Mouse (Mus musculus) stomach, embryonic 14.5 days (tissue): ENCODE measurements around the gene Slc8a1. TPM values are rescaled to one million over a fixed set of nuclear protein-coding genes. Genes with fewer than 3 reads are reported as not detected.

Experiments used
- ATAC-seq: fragments of 200-750 bp; cut with Nextera tagmentation; 2 replicates; pipeline ENCODE4 v1.8.0; 2017; ENCODE audit warnings: low read depth, moderate TSS enrichment; ENCODE audit not compliant: insufficient number of reproducible peaks, insufficient read depth, low FRiP score
- H3K27ac ChIP-seq: fragments of 300-500 bp; sonication (generic); 2 replicates; pipeline ENCODE4 v1.5.1; 2014; ENCODE audit warnings: mild to moderate bottlenecking, low read length, moderate library complexity, mixed read lengths
- H3K27me3 ChIP-seq: fragments of 300-500 bp; sonication (generic); 2 replicates; pipeline ENCODE4 v1.6.1; 2014; ENCODE audit warnings: low read length, control low read depth, mixed read lengths; ENCODE audit not compliant: control insufficient read depth, insufficient read depth
- H3K36me3 ChIP-seq: fragments of 300-500 bp; sonication (generic); 2 replicates; pipeline ENCODE4 v1.6.1; 2014; ENCODE audit warnings: mild to moderate bottlenecking, control low read depth, low read length, moderate library complexity, mixed read lengths; ENCODE audit not compliant: control insufficient read depth, insufficient read depth
- H3K4me1 ChIP-seq: fragments of 300-500 bp; sonication (generic); 2 replicates; pipeline ENCODE4 v1.6.1; 2014; ENCODE audit warnings: low read length, control low read depth, mixed read lengths; ENCODE audit not compliant: control insufficient read depth, insufficient read depth
- H3K4me2 ChIP-seq: fragments of 300-500 bp; sonication (generic); replicated peaks from 2 replicates; pipeline ENCODE4 v1.6.1; 2014; ENCODE audit warnings: low read depth, low read length, control low read depth
- H3K4me3 ChIP-seq: fragments of 300-500 bp; sonication (generic); 2 replicates; pipeline ENCODE4 v1.5.1; 2014; ENCODE audit warnings: low read depth, low read length, control low read depth
- H3K9ac ChIP-seq: fragments of 300-500 bp; sonication (generic); replicated peaks from 2 replicates; pipeline ENCODE4 v1.6.1; 2014; ENCODE audit warnings: low read depth, mild to moderate bottlenecking, control low read depth, low read length, moderate library complexity, mixed read lengths
- H3K9me3 ChIP-seq: fragments of 300-500 bp; sonication (generic); 2 replicates; pipeline ENCODE4 v1.6.1; 2016; ENCODE audit warnings: low read depth, low read length, control low read depth; ENCODE audit not compliant: control insufficient read depth
- WGBS: fragments of 180-500 bp; shearing (Covaris S2); extraction: QIAGEN DNeasy Blood & Tissue Kit; methylation state at CpG from one replicate; pipeline ENCODE4 v1.1.7; 2014; 5-methylcytosine and 5-hydroxymethylcytosine counted together
- polyA plus RNA-seq: library from polyadenylated mRNA; unstranded; fragments of >200 nt; fragmentation: Nextera tagmentation; extraction: Ambion mirVana; gene quantifications from 2 replicates; pipeline ENCODE4 v1.2.1, GENCODE M21; 2014

The Slc8a1 gene
- polyA plus RNA-seq, 1 experiment from 2014 or later, result 24.5 TPM

DNA sequence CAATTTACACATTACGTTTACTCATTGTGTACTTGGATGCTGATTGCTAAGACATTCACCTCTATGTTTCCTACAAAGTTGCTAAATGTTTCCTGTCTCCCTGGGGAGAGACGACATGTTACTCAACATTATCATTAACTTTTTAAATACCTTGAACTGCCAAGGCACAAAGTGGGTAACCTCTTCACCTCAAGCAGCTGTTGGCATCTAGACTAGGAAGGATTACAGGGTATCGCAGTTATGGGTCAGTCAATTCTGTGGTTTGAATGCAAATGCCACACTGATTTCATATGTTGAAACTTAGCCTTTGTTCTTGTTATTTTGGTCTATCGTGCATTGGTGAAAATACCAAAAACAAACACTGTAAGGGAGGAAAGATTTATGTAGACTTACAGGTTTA is 378.1 kb downstream of the Slc8a1 start:
- WGBS, result 68% methylated on average over 4 of the region's 4 CpGs
- Histone ChIP-seq H3K4me1 (no peaks in the 10 kb centered on the region), H3K27me3 (no peaks in the 10 kb centered on the region), H3K27ac (no peak overlapping the region), H3K4me2 (no peak overlapping the region), H3K36me3 (no peaks in the 10 kb centered on the region), H3K4me3 (no peak overlapping the region), H3K9ac (no peak overlapping the region), H3K9me3 (peaks cover 3% of the 10 kb centered on the region; the same call in 1 of the 2 replicates)
- ATAC-seq, result no peak

DNA sequence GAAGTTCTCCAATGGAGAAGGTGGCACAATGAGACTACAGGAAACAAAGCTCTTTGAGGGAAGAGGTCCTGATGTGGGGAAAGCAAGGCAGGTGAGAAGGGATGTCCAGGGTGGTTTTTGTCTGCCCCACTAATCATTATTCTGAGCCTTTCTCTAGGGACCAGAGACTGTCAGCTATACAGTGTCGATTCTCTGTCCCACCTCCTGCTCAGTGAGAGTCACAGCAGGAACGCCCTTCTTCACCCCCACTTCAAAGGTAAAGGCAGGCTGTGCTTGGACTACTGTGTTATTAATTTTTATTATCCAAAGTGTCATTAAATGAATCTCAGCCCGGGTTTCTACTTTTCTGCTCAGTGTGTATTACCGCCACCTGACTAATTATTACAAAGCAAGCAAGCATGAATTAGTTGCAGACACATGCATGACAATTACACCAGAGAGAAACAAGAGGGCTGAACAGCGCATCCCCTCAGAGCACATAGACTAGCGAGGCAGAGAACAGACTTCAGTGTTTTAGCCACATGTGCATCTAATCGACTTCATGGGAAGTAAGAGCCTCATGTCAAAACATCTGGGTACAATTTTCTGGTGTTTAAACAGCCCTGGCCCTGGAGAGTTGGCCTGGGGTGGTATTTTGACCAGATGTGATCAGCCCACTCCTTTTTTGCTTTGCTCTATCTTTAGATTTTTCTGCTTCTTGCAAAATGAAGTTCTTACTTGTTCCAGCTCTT is 402.0 kb downstream of the Slc8a1 start:
- no peak overlapping the region for H3K27ac ChIP-seq
- ATAC-seq, result no peak
- H3K9ac ChIP-seq, result no peak overlapping the region
- 70% methylated on average over 7 of the region's 7 CpGs for WGBS
- H3K4me1 ChIP-seq, result no peaks in the 10 kb centered on the region
- no peak overlapping the region for H3K4me2 ChIP-seq
- H3K36me3 ChIP-seq, result no peaks in the 10 kb centered on the region
- H3K4me3 ChIP-seq, result no peak overlapping the region
- no peaks in the 10 kb centered on the region for H3K9me3 ChIP-seq
- no peaks in the 10 kb centered on the region for H3K27me3 ChIP-seq

DNA sequence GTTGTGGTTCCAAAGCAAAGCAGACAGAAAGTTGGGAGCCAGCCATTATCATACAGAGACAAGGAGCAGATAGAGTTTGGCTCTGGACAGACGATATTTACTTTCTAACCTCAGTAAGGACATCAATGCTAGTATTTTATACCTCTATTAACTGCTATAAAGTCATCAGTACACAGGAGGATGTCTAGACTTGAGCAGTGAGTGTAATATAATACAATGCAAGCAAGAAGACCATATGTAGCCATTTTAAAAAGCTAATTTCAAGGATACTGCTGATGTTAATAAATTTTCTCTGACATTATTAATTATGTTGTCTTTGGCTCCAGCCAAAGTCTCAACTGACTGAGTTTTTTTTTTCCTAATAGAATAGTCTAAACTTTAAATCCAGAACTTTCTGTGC is 402.7 kb downstream of the Slc8a1 start:
- H3K27me3 ChIP-seq, result no peaks in the 10 kb centered on the region
- ATAC-seq, result no peak
- WGBS, result 65% methylated on average over 1 of the region's 1 CpGs
- no peak overlapping the region for H3K27ac ChIP-seq
- H3K9me3 ChIP-seq, result no peaks in the 10 kb centered on the region
- no peaks in the 10 kb centered on the region for H3K36me3 ChIP-seq
- H3K4me3 ChIP-seq, result no peak overlapping the region
- H3K9ac ChIP-seq, result no peak overlapping the region
- no peak overlapping the region for H3K4me2 ChIP-seq
- no peaks in the 10 kb centered on the region for H3K4me1 ChIP-seq
